Mouse (Mus musculus) MEL (cell line): ENCODE results near the gene Vmn1r180. TPM values are rescaled to one million over a fixed set of nuclear protein-coding genes. Genes with fewer than 3 reads are reported as not detected.
"Not testable (repeated sequence)": the region's sequence is repeated elsewhere in the genome, so short reads cannot be mapped to it uniquely, and the experiment has no call there.

Experiments used
- DNase-seq: peaks from one replicate; pipeline ENCODE4 v3.0.0; 2011; ENCODE audit warnings: low read depth, low spot score
- H3K27ac ChIP-seq: 2 replicates; pipeline ENCODE4 v1.5.1; 2012; ENCODE audit warnings: low read depth, mild to moderate bottlenecking, control low read depth, low read length, moderate library complexity; ENCODE audit not compliant: control insufficient read depth
- H3K27me3 ChIP-seq, 2 experiments: fragments of 150-350 bp in 1 of 2; sonication (generic) in 1 of 2; 2 replicates each; pipeline ENCODE4 v1.6.1; 2012; ENCODE audit warnings: low read length in 2 of 2, mild to moderate bottlenecking in 2 of 2, improper control_type of control experiment in 1 of 2, moderate library complexity in 1 of 2; ENCODE audit not compliant: insufficient read depth in 2 of 2, control insufficient read depth in 1 of 2
- H3K36me3 ChIP-seq, 2 experiments: 2 replicates each; pipeline ENCODE4 v1.6.1; 2012 to 2014; ENCODE audit warnings: low read length in 2 of 2, improper control_type of control experiment in 1 of 2, inconsistent platforms in 1 of 2, mild to moderate bottlenecking in 1 of 2; ENCODE audit not compliant: insufficient read depth in 2 of 2, control insufficient read depth in 1 of 2
- H3K4me1 ChIP-seq, 2 experiments: fragments of 150-350 bp in 1 of 2; sonication (generic) in 1 of 2; 2 replicates each; pipeline ENCODE4 v1.6.1; 2012; ENCODE audit warnings: low read length in 2 of 2, improper control_type of control experiment in 1 of 2, mild to moderate bottlenecking in 1 of 2; ENCODE audit not compliant: insufficient read depth in 2 of 2, control insufficient read depth in 1 of 2
- H3K4me3 ChIP-seq, 2 experiments: fragments of 150-350 bp in 1 of 2; sonication (generic) in 1 of 2; 2 replicates each; pipeline ENCODE4 v1.5.1; 2012; ENCODE audit warnings: low read depth in 2 of 2, low read length in 2 of 2, mild to moderate bottlenecking in 2 of 2, moderate library complexity in 2 of 2, control low read depth in 1 of 2, improper control_type of control experiment in 1 of 2; ENCODE audit not compliant: control insufficient read depth in 1 of 2, insufficient read depth in 1 of 2
- H3K79me2 ChIP-seq: 2 replicates; pipeline ENCODE4 v1.6.1; 2012; ENCODE audit warnings: mild to moderate bottlenecking, low read length, moderate library complexity; ENCODE audit not compliant: control insufficient read depth, poor library complexity, insufficient read depth
- H3K9ac ChIP-seq: 2 replicates; pipeline ENCODE4 v1.6.1; 2012; ENCODE audit warnings: low read depth, mild to moderate bottlenecking, control low read depth, low read length, moderate library complexity; ENCODE audit not compliant: control insufficient read depth, poor library complexity, severe bottlenecking
- H3K9me3 ChIP-seq: fragments of 150-350 bp; sonication (generic); replicated peaks from 2 replicates; pipeline ENCODE4 v1.6.1; 2012; ENCODE audit warnings: mild to moderate bottlenecking, low read length, improper control_type of control experiment, moderate library complexity; ENCODE audit not compliant: insufficient read depth
- CTCF ChIP-seq, 3 experiments: IDR thresholded peaks in 2 of 3; conservative IDR thresholded peaks in 1 of 3; 2 replicates each; pipeline ENCODE4 v1.5.1; 2011 to 2012; ENCODE audit warnings: low read length in 3 of 3, low read depth in 2 of 3, mild to moderate bottlenecking in 2 of 3, improper control_type of control experiment in 1 of 3, inconsistent platforms in 1 of 3, mixed read lengths in 1 of 3, moderate library complexity in 1 of 3; ENCODE audit not compliant: control insufficient read depth in 1 of 3, insufficient read depth in 1 of 3, poor library complexity in 1 of 3, severe bottlenecking in 1 of 3
- MXI1 ChIP-seq: IDR thresholded peaks from 2 replicates; pipeline ENCODE4 v1.6.1; 2011; ENCODE audit warnings: mild to moderate bottlenecking, low read depth, low read length, improper control_type of control experiment
- NELFE ChIP-seq: IDR thresholded peaks from 2 replicates; pipeline ENCODE4 v1.6.1; 2011; ENCODE audit warnings: low read depth, low read length, improper control_type of control experiment
- POLR2A ChIP-seq, 2 experiments: IDR thresholded peaks; 2 replicates each; pipeline ENCODE4 v1.6.1; 2011 to 2012; ENCODE audit warnings: low read length in 2 of 2, mild to moderate bottlenecking in 2 of 2, control low read depth in 1 of 2, improper control_type of control experiment in 1 of 2, low read depth in 1 of 2, moderate library complexity in 1 of 2; ENCODE audit not compliant: control insufficient read depth in 1 of 2, insufficient read depth in 1 of 2, poor library complexity in 1 of 2
- RAD21 ChIP-seq: IDR thresholded peaks from 2 replicates; pipeline ENCODE4 v1.6.1; 2011; ENCODE audit warnings: mild to moderate bottlenecking, low read depth, low read length, improper control_type of control experiment
- SMC3 ChIP-seq: IDR thresholded peaks from 2 replicates; pipeline ENCODE4 v1.6.1; 2011; ENCODE audit warnings: low read depth, low read length, improper control_type of control experiment
- ZMIZ1 ChIP-seq: IDR thresholded peaks from 2 replicates; pipeline ENCODE4 v1.6.1; 2012; ENCODE audit warnings: low read depth, mild to moderate bottlenecking, inconsistent platforms, low read length, improper control_type of control experiment, moderate library complexity
- polyA plus RNA-seq, 2 experiments: library from polyadenylated mRNA; stranded (reverse) in 1 of 2; unstranded in 1 of 2; fragments of >175 nt in 1 of 2; fragments of >200 nt in 1 of 2; gene quantifications; 2 replicates each; pipeline versions ENCODE4 v1.2.1 to v1.2.4; 2012; ENCODE audit warnings: low replicate concordance in 2 of 2, low read depth in 1 of 2; ENCODE audit not compliant: insufficient read length in 2 of 2, insufficient read depth in 1 of 2, missing spikeins in 1 of 2
- total RNA-seq: library from RNA; depleted of rRNA; stranded (reverse); fragments of 300-350 nt; gene quantifications from 2 replicates; pipeline ENCODE4 v1.2.3, GENCODE M21; 2012; rRNA removed

Vmn1r180 gene
- total and polyA plus RNA-seq, 3 experiments = not detected

GRCm38 (mm10) chr7:23968044-23968443, 17.6 kb downstream of the Vmn1r180 start:
- not testable (repeated sequence) for H3K9ac ChIP-seq, H3K9me3 ChIP-seq, H3K4me3 ChIP-seq, H3K79me2 ChIP-seq, H3K4me1 ChIP-seq, H3K36me3 ChIP-seq, H3K27me3 ChIP-seq, H3K27ac ChIP-seq
- peak; percentile 39 for TF ChIP-seq SMC3
- peak; percentile 41 for TF ChIP-seq RAD21
- peak in 2 of 3 experiments; percentile 19 to 39; a peak in 3 of 6 replicates for TF ChIP-seq CTCF (IDR thresholded peaks at IDR 0.05 in 2 of 3, conservative IDR thresholded peaks at IDR 0.05 in 1 of 3; ENCODE audit: control insufficient read depth in 1 of 3, insufficient read depth in 1 of 3, low read depth in 2 of 3, low read length in 3 of 3, poor library complexity in 1 of 3, severe bottlenecking in 1 of 3)
- peak; percentile 15 for DNase-seq

- not testable (repeated sequence) for H3K9ac ChIP-seq, H3K79me2 ChIP-seq, H3K27me3 ChIP-seq, H3K9me3 ChIP-seq, DNase-seq, H3K27ac ChIP-seq, H3K36me3 ChIP-seq, H3K4me3 ChIP-seq, H3K4me1 ChIP-seq
These were observed 23.9 kb downstream of the Vmn1r180 start, which contains the start of gene Vmn1r181 for GRCm38 (mm10) chr7:23974315-23974714. Gene Vmn1r181 (plus strand): TSS chr7:23974615.

GRCm38 (mm10) chr7:24001391-24001790, 51.0 kb downstream of the Vmn1r180 start, which contains the start of gene V1rd19:
Gene V1rd19 (plus strand): TSS chr7:24001691.
- H3K9me3 ChIP-seq = no peaks in the 10 kb centered on the region
- H3K79me2 ChIP-seq = no peaks in the 10 kb centered on the region
- no peak within 1 kb of the TSS for H3K27ac ChIP-seq
- no peaks in the 10 kb centered on the region for H3K4me1 ChIP-seq
- no peak for TF ChIP-seq NELFE
- no peak for TF ChIP-seq POLR2A (IDR thresholded peaks at IDR 0.05; ENCODE audit: control insufficient read depth in 1 of 2, insufficient read depth in 1 of 2, low read depth in 1 of 2, low read length in 2 of 2, poor library complexity in 1 of 2)
- no peak for TF ChIP-seq MXI1
- no peak for TF ChIP-seq ZMIZ1
- no peaks in the 10 kb centered on the region for H3K36me3 ChIP-seq
- no peaks in the 10 kb centered on the region for H3K27me3 ChIP-seq
- H3K9ac ChIP-seq = no peak within 1 kb of the TSS
- no peak for DNase-seq
- no peak within 1 kb of the TSS for H3K4me3 ChIP-seq

Other genes starting within 250 kb of the Vmn1r180 start
- gene Vmn1r173, start 249.9 kb upstream of the Vmn1r180 start, total RNA-seq = not detected in 2 replicates
- not detected for gene Vmn1r173, start 249.9 kb upstream of the Vmn1r180 start, polyA plus RNA-seq
- gene Vmn1r174, start 198.4 kb upstream of the Vmn1r180 start, total RNA-seq = not detected in 2 replicates
- gene Vmn1r174, start 198.4 kb upstream of the Vmn1r180 start, polyA plus RNA-seq = not detected
- not detected in 2 replicates for gene Vmn1r175, start 140.0 kb upstream of the Vmn1r180 start, total RNA-seq
- not detected for gene Vmn1r175, start 140.0 kb upstream of the Vmn1r180 start, polyA plus RNA-seq
- gene Vmn1r176, start 113.3 kb upstream of the Vmn1r180 start, total RNA-seq = not detected in 2 replicates
- not detected for gene Vmn1r176, start 113.3 kb upstream of the Vmn1r180 start, polyA plus RNA-seq
- not detected in 2 replicates for gene Vmn1r177, start 84.2 kb upstream of the Vmn1r180 start, total RNA-seq
- not detected for gene Vmn1r177, start 84.2 kb upstream of the Vmn1r180 start, polyA plus RNA-seq
- not detected in 2 replicates for gene Vmn1r178, start 58.6 kb upstream of the Vmn1r180 start, total RNA-seq
- not detected for gene Vmn1r178, start 58.6 kb upstream of the Vmn1r180 start, polyA plus RNA-seq
- gene Vmn1r179, start 23.7 kb upstream of the Vmn1r180 start, total RNA-seq = not detected in 2 replicates
- not detected for gene Vmn1r179, start 23.7 kb upstream of the Vmn1r180 start, polyA plus RNA-seq
- gene Vmn1r181, start 24.0 kb downstream of the Vmn1r180 start, total RNA-seq = not detected in 2 replicates
- gene Vmn1r181, start 24.0 kb downstream of the Vmn1r180 start, polyA plus RNA-seq = not detected
- not detected in 2 replicates for gene V1rd19, start 51.1 kb downstream of the Vmn1r180 start, total RNA-seq
- gene V1rd19, start 51.1 kb downstream of the Vmn1r180 start, polyA plus RNA-seq = not detected
- not detected in 2 replicates for gene Vmn1r183, start 102.6 kb downstream of the Vmn1r180 start, total RNA-seq
- under 1 TPM in 1 of 2 experiments, not detected in 1; 0.03 TPM for gene Vmn1r183, start 102.6 kb downstream of the Vmn1r180 start, polyA plus RNA-seq
- gene Zfp180, start 131.3 kb downstream of the Vmn1r180 start, total RNA-seq = 20.7 and 21.9 TPM in 2 replicates
- 10 to 100 TPM in 1 of 2 experiments, not detected in 1; 21.6 TPM for gene Zfp180, start 131.3 kb downstream of the Vmn1r180 start, polyA plus RNA-seq
- gene Zfp112, start 161.7 kb downstream of the Vmn1r180 start, total RNA-seq = 0.50 and 0.59 TPM in 2 replicates
- gene Zfp112, start 161.7 kb downstream of the Vmn1r180 start, polyA plus RNA-seq = under 1 TPM in 1 of 2 experiments, not detected in 1; 0.84 TPM
- gene Zfp235, start 183.5 kb downstream of the Vmn1r180 start, total RNA-seq = 4.2 and 6.2 TPM in 2 replicates
- 1 to 10 TPM in 1 of 2 experiments, not detected in 1; 4.5 TPM for gene Zfp235, start 183.5 kb downstream of the Vmn1r180 start, polyA plus RNA-seq
- not detected in 2 replicates for gene Zfp114, start 224.4 kb downstream of the Vmn1r180 start, total RNA-seq
- not detected for gene Zfp114, start 224.4 kb downstream of the Vmn1r180 start, polyA plus RNA-seq